Mouse (Mus musculus) neural tube, embryonic 13.5 days (tissue): ENCODE data around the gene Ugt1a10. TPM values are rescaled to one million over a fixed set of nuclear protein-coding genes. Genes with fewer than 3 reads are reported as not detected.
A peak's percentile ranks its signal among the peaks of the same experiment; 100 is the strongest.
"Not testable (repeated sequence)": the region's sequence is repeated elsewhere in the genome, so short reads cannot be mapped to it uniquely, and the experiment has no call there.

Source experiments
- ATAC-seq: fragments of 200-750 bp; cut with Nextera tagmentation; 2 replicates; pipeline ENCODE4 v1.8.0; 2017; ENCODE audit warnings: low read depth, mild to moderate bottlenecking, moderate TSS enrichment, moderate library complexity
- H3K27ac ChIP-seq: fragments of 300-500 bp; sonication (generic); replicated peaks from 2 replicates; pipeline ENCODE4 v1.5.1; 2015; ENCODE audit warnings: moderate library complexity, mild to moderate bottlenecking, inconsistent platforms
- H3K27me3 ChIP-seq: fragments of 300-500 bp; sonication (generic); 2 replicates; pipeline ENCODE4 v1.6.1; 2015; ENCODE audit warnings: mild to moderate bottlenecking, inconsistent platforms
- H3K36me3 ChIP-seq: fragments of 300-500 bp; sonication (generic); 2 replicates; pipeline ENCODE4 v1.6.1; 2015; ENCODE audit warnings: mild to moderate bottlenecking, inconsistent platforms
- H3K4me1 ChIP-seq: fragments of 300-500 bp; sonication (generic); replicated peaks from 2 replicates; pipeline ENCODE4 v1.6.1; 2015; ENCODE audit warnings: inconsistent platforms
- H3K4me2 ChIP-seq: fragments of 300-500 bp; sonication (generic); 2 replicates; pipeline ENCODE4 v1.6.1; 2015; ENCODE audit warnings: inconsistent platforms, mild to moderate bottlenecking, moderate library complexity
- H3K4me3 ChIP-seq: fragments of 300-500 bp; sonication (generic); 2 replicates; pipeline ENCODE4 v1.5.1; 2015; ENCODE audit warnings: mild to moderate bottlenecking, inconsistent platforms
- H3K9ac ChIP-seq: fragments of 300-500 bp; sonication (generic); 2 replicates; pipeline ENCODE4 v1.6.1; 2015; ENCODE audit warnings: moderate library complexity, mild to moderate bottlenecking, inconsistent platforms
- H3K9me3 ChIP-seq: fragments of 300-500 bp; sonication (generic); 2 replicates; pipeline ENCODE4 v1.6.1; 2016; ENCODE audit warnings: inconsistent platforms
- WGBS: fragments of 180-500 bp; shearing (Covaris S2); methylation state at CpG from one replicate; pipeline ENCODE4 v1.1.7; 2015; 5-methylcytosine and 5-hydroxymethylcytosine counted together
- polyA plus RNA-seq: library from polyadenylated mRNA; unstranded; fragments of >200 nt; fragmentation: Nextera tagmentation; extraction: Ambion mirVana; gene quantifications from 2 replicates; pipeline ENCODE4 v1.2.1, GENCODE M21; 2015

Gene Ugt1a10
- not detected in 2 replicates for polyA plus RNA-seq

DNA sequence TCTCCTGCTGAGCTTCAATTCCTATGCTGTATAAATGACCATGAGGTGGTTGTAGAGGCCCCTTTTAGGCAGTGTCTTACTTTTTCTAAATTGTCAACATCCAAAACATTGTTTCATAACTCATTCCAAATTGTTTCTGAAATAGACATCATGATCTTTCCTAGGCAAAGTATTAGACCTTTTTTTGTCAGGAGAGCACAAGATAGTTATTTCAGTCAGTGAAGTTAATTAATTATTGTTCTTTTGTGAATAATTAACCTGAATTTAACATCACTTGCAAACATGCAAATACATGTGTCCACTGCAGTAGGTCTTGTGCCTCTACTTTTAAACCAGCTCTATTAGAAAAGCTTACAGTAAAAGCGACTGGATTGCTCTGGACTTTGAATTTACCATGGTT lies at the start of gene Ugt1a10:
Ugt1a10 (plus strand) TSS at position 301 of the 400 bp plus-strand sequence.
- Histone ChIP-seq H3K4me2 (no peak within 1 kb of the TSS), H3K4me1 (no peaks in the 10 kb centered on the region), H3K9ac (no peak within 1 kb of the TSS), H3K36me3 (no peaks in the 10 kb centered on the region), H3K27me3 (no peaks in the 10 kb centered on the region), H3K9me3 (no peaks in the 10 kb centered on the region), H3K27ac (no peak within 1 kb of the TSS), H3K4me3 (no peak within 1 kb of the TSS)
- WGBS, result 85% methylated on average over 1 of the region's 1 CpGs
- no peak for ATAC-seq

DNA sequence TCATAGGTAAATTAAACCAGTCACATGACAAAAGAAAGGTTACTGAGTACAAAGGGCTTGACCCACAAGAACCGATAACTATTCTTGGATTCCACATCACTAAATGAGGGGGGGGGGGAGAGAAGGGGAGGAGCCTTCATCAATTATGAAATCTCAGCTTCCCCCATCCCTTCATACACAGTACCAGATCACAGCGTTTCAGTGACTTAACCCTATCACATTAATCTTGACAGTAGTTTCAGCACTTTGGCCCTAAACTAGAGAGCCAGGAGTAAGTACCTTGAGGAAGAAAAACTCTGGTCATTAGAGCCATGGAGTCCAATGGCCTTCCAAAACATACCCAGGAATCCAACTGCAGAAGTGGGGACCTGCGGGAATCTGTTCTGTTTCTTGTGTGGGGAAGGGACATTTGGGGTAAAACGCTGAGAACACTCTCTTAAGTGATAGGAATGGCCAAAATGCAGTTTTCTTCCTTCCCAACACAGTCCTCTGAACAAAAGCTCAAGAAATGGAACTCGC lies 47.4 kb upstream of the Ugt1a10 start:
- Histone ChIP-seq H3K9ac (peak overlapping the region; percentile 90), H3K4me2 (peak overlapping the region; percentile 69), H3K4me3 (peak overlapping the region; percentile 68), H3K27ac (peak overlapping the region; percentile 94), H3K36me3 (peaks cover 14% of the 10 kb centered on the region), H3K9me3 (no peaks in the 10 kb centered on the region), H3K4me1 (peaks cover 23% of the 10 kb centered on the region), H3K27me3 (no peaks in the 10 kb centered on the region)
- whole genome bisulfite sequencing, result 3% methylated on average over 5 of the region's 5 CpGs
- ATAC-seq, result peak; percentile 71

DNA sequence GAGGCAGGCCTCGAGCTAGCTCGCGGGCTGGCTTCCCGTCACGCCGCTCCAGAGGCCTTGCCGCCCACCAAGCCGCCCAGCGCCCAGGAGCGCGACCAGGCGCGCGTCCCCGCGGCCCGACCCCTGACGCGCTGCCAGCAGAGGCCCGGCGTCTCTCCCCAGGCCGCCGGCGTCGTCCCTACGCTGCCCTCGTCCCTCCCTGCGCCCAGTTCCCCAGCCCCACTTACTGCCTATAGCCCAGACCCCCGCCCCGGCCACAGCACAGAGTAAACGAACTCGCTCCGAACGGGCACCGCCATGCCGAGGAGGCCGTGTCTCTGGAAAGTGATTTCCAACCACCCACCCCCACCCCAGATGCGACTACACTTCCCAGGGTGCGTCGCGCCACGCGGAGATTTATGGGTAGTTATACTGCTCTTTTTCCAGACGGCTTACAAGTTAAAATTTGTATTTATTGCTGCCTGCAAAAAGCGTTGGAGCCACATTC lies 46.9 kb upstream of the Ugt1a10 start, which contains the start of gene Usp40:
Usp40 (minus strand) TSS at position 341 of the 487 bp plus-strand sequence.
- peak within 1 kb of the TSS; percentile 69 for H3K4me2 ChIP-seq
- peak; percentile 97 for ATAC-seq
- H3K27me3 ChIP-seq, result no peaks in the 10 kb centered on the region
- peaks cover 23% of the 10 kb centered on the region for H3K4me1 ChIP-seq
- peak within 1 kb of the TSS; percentile 68 for H3K4me3 ChIP-seq
- H3K27ac ChIP-seq, result peak within 1 kb of the TSS; percentile 94
- 0% methylated on average over 45 of the region's 45 CpGs for WGBS
- peaks cover 9% of the 10 kb centered on the region for H3K36me3 ChIP-seq
- H3K9me3 ChIP-seq, result no peaks in the 10 kb centered on the region
- peak within 1 kb of the TSS; percentile 90 for H3K9ac ChIP-seq

DNA sequence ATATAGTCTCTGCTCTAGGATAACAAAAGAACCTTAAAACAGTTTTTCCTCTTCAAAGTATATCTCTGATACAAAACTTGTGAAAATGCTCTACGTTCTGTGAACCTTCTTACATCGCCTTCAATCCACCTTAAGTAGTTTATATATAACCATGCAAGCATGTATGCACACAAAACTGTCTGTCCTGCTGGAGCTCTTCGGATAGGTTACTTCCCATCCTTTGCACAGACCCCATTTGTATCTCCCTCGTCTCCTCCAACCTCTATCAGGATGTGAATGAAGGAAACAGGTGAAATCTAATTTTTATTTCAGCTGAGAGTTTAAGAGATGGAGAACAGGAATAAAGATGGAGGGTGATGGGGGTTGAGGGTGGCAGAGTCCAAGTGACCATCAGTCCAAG lies 46.5 kb upstream of the Ugt1a10 start:
- peak overlapping the region; percentile 69 for H3K4me2 ChIP-seq
- no peaks in the 10 kb centered on the region for H3K27me3 ChIP-seq
- H3K4me1 ChIP-seq, result peaks cover 23% of the 10 kb centered on the region
- peak overlapping the region; percentile 90 for H3K9ac ChIP-seq
- H3K36me3 ChIP-seq, result peaks cover 4% of the 10 kb centered on the region
- WGBS, result 56% methylated on average over 4 of the region's 4 CpGs
- peak; percentile 54 for ATAC-seq
- H3K27ac ChIP-seq, result no peak overlapping the region
- peak overlapping the region; percentile 68 for H3K4me3 ChIP-seq
- H3K9me3 ChIP-seq, result no peaks in the 10 kb centered on the region

DNA sequence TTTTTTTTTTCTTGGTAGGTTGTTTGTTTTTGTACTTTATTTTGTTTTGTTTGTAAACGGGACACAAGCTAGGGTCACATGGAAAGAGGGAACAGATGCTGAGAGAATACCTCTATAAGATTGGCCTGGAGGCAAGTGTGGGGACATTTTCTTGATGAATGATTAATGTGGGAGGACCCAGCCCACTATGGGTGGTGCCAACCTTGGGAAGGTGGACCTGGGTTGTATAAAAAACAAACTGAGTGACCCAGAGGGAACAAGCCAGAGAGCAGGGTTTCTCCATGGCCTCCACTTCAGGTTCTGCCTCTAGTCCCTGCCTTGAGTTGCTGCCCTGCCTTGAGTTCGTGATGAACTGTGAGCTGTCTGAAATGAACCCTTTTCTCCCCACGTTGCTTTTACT lies 45.7 kb upstream of the Ugt1a10 start:
- H3K9me3 ChIP-seq, result peaks cover 7% of the 10 kb centered on the region; the same call in 1 of the 2 replicates
- H3K4me3 ChIP-seq, result no peak overlapping the region
- H3K4me2 ChIP-seq, result no peak overlapping the region
- H3K4me1 ChIP-seq, result peaks cover 23% of the 10 kb centered on the region
- 84% methylated on average over 3 of the region's 3 CpGs for WGBS
- no peak overlapping the region for H3K27ac ChIP-seq
- H3K36me3 ChIP-seq, result no peaks in the 10 kb centered on the region
- H3K9ac ChIP-seq, result no peak overlapping the region
- ATAC-seq, result no peak
- H3K27me3 ChIP-seq, result no peaks in the 10 kb centered on the region

DNA sequence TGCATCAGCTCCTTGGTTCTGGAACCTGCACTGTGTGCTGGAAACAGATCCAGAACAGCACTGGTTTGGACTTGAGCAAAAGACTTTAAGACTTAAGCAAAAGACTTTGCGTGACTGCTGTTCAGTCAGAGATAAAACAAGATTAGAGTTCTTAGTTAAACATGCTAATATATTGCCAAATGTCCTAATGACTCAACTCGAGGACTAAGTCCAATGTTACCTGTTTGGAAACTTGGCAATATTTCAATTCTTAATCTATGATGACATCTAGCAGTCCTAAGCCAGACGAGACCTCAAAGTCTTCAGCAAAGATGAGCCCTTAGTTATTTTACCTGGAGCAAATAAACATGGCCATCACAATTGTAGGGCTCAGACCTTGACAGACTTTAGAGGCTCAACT lies 41.5 kb upstream of the Ugt1a10 start:
- WGBS, result 86% methylated on average over 3 of the region's 3 CpGs
- Histone ChIP-seq H3K4me2 (no peak overlapping the region), H3K27me3 (no peaks in the 10 kb centered on the region), H3K9ac (no peak overlapping the region), H3K4me3 (no peak overlapping the region), H3K27ac (no peak overlapping the region), H3K36me3 (no peaks in the 10 kb centered on the region), H3K4me1 (peaks cover 3% of the 10 kb centered on the region; the same call in 1 of the 2 replicates), H3K9me3 (peaks cover 13% of the 10 kb centered on the region)
- no peak for ATAC-seq

DNA sequence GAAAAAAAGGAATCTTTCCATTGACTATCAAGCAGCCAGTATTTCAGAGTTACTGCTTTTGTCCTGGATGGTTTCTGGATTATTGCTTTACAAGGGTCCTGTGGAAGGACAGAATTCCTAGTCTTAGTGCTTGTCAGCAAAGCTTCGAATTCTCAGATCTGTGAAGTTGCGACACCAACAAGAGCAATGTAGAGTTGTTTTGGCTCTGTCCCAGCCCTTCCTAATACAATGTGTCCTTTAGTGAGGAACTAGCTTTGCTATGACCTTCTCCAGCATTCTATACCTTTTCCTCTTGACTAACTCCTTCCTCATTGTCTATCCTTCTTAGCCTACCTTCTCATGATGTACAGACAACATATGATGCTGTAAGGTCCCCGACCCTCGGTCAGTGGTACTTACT lies 41.0 kb upstream of the Ugt1a10 start:
- H3K4me2 ChIP-seq, result no peak overlapping the region
- no peak overlapping the region for H3K9ac ChIP-seq
- peaks cover 13% of the 10 kb centered on the region for H3K9me3 ChIP-seq
- no peak overlapping the region for H3K27ac ChIP-seq
- 92% methylated on average over 4 of the region's 4 CpGs for WGBS
- H3K4me3 ChIP-seq, result no peak overlapping the region
- H3K27me3 ChIP-seq, result no peaks in the 10 kb centered on the region
- H3K4me1 ChIP-seq, result no peaks in the 10 kb centered on the region
- no peak for ATAC-seq
- no peaks in the 10 kb centered on the region for H3K36me3 ChIP-seq

DNA sequence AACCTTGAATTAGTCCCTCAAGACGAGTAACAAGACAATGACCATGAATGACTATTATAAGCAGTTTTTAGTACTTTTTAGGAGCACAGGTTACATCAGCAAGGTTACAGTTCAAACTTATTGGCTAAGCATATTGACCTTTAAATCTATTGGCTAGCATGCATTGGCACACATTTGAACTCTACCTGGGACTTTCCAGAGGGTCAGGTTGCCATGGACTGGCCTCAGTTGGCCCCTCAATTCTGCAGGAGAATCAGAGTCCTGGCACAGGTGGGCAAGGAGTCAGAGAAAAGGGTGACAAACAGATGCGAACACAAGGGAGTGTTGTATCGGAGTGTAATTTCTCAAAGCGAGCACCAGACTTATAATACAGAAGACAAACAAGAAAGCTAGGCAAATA lies 40.5 kb upstream of the Ugt1a10 start:
- no peak overlapping the region for H3K27ac ChIP-seq
- ATAC-seq, result no peak
- no peaks in the 10 kb centered on the region for H3K4me1 ChIP-seq

DNA sequence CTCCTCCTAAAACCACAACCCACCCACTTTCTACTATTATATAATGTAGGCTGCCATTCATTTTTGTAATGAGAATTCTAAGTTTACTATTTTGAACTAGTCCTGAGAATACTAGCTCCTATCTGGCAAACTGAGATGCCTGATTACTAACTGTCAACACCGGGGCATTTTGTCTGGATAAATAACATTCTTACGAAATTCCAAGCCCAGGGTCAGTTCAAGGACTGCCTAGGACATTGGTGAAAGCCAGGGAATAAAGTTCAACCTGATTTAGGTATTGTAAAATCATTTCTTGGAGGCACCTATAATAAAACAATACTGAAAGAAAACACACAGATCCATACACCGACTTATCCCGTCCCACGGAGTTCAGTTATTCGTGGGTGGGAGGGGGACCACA lies 39.8 kb upstream of the Ugt1a10 start:
- WGBS, result 88% methylated on average over 6 of the region's 6 CpGs
- Histone ChIP-seq H3K27me3 (no peaks in the 10 kb centered on the region), H3K9ac (no peak overlapping the region), H3K4me2 (no peak overlapping the region), H3K9me3 (peaks cover 13% of the 10 kb centered on the region), H3K4me3 (no peak overlapping the region), H3K4me1 (no peaks in the 10 kb centered on the region), H3K36me3 (no peaks in the 10 kb centered on the region), H3K27ac (no peak overlapping the region)
- ATAC-seq, result no peak

More for the DNA sequence above, 40.5 kb upstream of the Ugt1a10 start:
- no peak overlapping the region for H3K4me2 ChIP-seq
- H3K9ac ChIP-seq, result no peak overlapping the region
- peaks cover 13% of the 10 kb centered on the region for H3K9me3 ChIP-seq
- H3K4me3 ChIP-seq, result no peak overlapping the region
- 97% methylated on average over 4 of the region's 4 CpGs for WGBS
- H3K36me3 ChIP-seq, result no peaks in the 10 kb centered on the region
- no peaks in the 10 kb centered on the region for H3K27me3 ChIP-seq

DNA sequence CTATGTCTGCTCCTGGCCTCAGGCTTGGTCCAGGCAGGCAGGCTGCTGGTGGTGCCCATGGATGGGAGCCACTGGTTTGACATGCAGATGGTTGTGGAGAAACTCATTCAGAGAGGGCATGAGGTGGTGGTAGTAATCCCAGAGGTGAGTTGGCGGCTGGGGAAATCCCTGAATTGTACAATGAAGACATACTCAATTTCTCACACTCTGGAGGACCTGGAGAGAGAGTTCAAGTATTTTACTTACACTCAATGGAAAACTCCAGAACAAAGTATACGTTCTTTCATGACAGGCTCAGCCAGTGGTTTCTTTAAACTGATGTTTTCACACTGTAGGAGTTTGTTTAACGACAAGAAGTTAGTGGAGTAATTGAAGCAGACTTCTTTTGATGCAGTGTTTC lies 29.9 kb upstream of the Ugt1a10 start:
- H3K4me2 ChIP-seq, H3K27me3 ChIP-seq, H3K9ac ChIP-seq, H3K4me1 ChIP-seq, H3K27ac ChIP-seq, ATAC-seq, H3K9me3 ChIP-seq, H3K4me3 ChIP-seq, H3K36me3 ChIP-seq: not testable (repeated sequence)
- WGBS, result 78% methylated on average over 3 of the region's 3 CpGs

DNA sequence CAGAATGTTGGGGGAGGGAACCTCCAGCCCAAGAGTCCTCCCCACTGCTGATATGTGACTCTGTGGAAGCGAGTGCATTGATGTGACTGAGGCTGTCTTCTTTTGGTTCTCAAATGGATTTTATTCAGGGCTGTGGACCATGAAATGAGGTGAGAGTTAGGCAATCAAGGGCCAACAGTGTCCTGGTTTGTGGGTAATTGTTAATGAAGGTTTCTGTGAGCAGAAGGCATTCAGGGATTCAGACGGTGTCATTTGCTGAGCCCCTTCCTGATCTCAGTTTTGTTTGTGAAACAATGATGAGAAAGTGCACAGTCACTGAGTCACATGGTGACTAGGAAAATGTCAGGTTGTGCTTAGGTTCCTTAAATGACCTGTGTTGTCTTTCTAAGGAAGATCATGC lies 12.1 kb upstream of the Ugt1a10 start:
- ATAC-seq, H3K4me3 ChIP-seq, H3K36me3 ChIP-seq, H3K9ac ChIP-seq, H3K4me2 ChIP-seq, H3K9me3 ChIP-seq, H3K27ac ChIP-seq, H3K27me3 ChIP-seq, H3K4me1 ChIP-seq: not testable (repeated sequence)
- 88% methylated on average over 1 of the region's 2 CpGs for WGBS

DNA sequence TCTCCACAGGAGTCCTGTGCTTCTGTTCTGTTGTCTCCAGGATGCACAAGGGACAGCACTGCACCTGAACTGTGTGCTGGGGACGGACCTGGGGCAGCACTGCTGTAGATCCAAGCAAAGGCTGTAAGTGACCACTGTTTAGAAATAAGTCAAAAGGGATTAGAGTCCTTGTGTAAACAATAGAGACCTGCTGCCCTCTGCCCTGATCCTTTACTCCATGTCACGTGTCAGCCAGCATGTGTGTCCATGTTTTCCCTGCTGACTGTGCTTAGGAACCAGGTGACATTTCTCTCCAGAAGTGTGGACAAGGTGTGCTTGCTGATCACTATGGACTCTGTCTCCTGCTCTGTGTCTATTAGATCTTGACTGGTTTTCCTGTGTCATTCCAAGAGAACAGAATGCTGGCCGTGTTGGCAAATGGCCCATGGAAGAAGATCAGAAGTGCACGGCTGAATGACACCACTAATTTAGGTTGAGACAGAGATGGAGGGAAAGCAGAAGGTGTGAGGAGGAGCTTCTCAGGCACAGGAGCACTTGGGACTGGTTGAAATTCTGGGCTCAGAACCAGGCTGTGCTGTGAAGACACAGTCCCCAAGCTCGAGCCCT lies 10.3 kb upstream of the Ugt1a10 start:
- H3K27ac ChIP-seq, H3K36me3 ChIP-seq, ATAC-seq, H3K9ac ChIP-seq, H3K27me3 ChIP-seq, H3K4me2 ChIP-seq, H3K4me3 ChIP-seq, H3K9me3 ChIP-seq, H3K4me1 ChIP-seq: not testable (repeated sequence)
- WGBS, result 77% methylated on average over 4 of the region's 5 CpGs

DNA sequence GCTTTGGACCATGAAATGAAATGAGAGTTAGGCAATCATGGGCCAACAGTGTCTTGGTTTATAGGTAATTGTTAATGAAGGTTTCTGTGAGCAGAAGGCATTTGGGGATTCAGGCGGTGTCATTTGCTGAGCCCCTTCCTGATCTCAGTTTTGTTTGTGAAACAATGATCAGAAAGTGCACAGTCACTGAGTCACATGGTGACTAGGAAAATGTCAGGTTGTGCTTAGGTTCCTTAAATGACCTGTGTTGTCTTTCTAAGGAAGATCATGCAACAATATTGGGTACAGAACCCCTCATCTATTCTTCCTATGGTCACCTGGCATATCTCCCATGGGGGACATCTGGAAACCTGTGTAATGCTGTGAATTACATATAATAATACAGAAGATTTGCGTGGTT lies 7.8 kb upstream of the Ugt1a10 start:
- H3K4me3 ChIP-seq, H3K9me3 ChIP-seq, H3K4me2 ChIP-seq, H3K27ac ChIP-seq, H3K36me3 ChIP-seq, ATAC-seq, H3K9ac ChIP-seq, H3K27me3 ChIP-seq, H3K4me1 ChIP-seq: not testable (repeated sequence)
- 81% methylated on average over 2 of the region's 2 CpGs for WGBS
